8 mouse cellular contexts compared by ENCODE assay signal in the genomic region with DNA sequence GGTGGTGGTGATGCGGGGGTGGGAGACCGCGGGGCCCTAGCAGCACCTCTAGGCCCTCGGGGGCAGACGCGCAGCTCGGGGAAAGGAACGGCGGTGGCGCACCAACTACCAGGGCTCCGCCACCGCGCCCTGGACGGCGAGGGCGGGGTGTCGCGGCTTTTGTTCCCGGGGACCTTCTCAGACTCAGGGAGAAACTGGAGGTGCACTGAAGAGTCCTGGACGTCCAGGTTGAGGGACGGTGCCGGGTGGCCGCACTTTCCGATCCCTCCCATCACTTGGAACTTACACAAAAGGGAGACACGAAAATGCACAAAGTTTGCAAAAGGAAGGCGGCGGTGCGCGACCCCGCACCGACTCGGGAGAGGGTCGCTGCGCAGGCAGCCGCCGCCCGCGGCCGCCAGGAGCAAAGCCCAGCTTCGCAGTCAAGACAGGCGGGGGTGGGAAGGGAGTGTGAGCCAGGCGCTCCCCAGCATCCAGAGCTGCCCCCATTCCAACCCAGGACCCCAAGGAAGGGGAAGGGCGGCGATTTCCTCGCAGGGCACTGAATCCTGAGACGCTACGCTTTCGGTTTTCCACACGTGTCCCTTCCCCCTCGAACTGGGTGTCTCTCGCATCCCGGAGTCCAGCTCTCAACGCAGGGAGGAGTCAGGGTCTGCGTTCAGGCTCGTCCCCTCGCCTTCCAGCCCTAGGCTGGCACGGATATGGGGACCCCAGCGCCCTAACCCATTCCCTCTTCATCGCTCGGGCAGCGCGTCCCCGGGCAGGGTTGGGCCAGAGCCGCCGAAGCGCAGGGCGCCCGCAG. TPM values are rescaled to one million over a fixed set of nuclear protein-coding genes. Genes with fewer than 3 reads are reported as not detected.
A peak's percentile ranks its signal among the peaks of the same experiment; 100 is the strongest.
DNase-seq lines count a peak whose midpoint lies in the region; ATAC-seq lines count a peak whose summit lies in the region.

No protein-coding gene starts in this region.

- H3K4me2 ChIP-seq in hindbrain, embryonic 12.5 days (replicated peaks) = peak overlapping the region; percentile 59

- peaks cover 25% of the 10 kb centered on the region for H3K4me1 ChIP-seq in hindbrain, embryonic 12.5 days

- ATAC-seq in hindbrain, embryonic 12.5 days (ENCODE audit: low FRiP score) = peak; percentile 81
- no peak for ATAC-seq in inflammation-experienced regulatory T-cells, adult 6 months

- peak overlapping the region; percentile 94 for H3K4me3 ChIP-seq in hindbrain, embryonic 12.5 days

- no peaks in the 10 kb centered on the region for H3K27me3 ChIP-seq in hindbrain, embryonic 12.5 days

- no peaks in the 10 kb centered on the region for H3K9me3 ChIP-seq in hindbrain, embryonic 12.5 days (replicated peaks)

- peak; percentile 54 for DNase-seq in R1 (ENCODE audit: low read depth, low spot score)
- DNase-seq in cerebellum, adult 9-11 months = peak; percentile 78
- peak; percentile 35 to 42 for DNase-seq in frontal cortex, postnatal 25 days (ENCODE audit: low spot score in 2 of 2)
- DNase-seq in layer of hippocampus, postnatal 36 days = peak; percentile 59 to 60
- peak; percentile 73 for DNase-seq in lung, postnatal 36 days
- peak; percentile 81 for DNase-seq in retina, postnatal 1 day

- under 1% methylated on average over 68 of the region's 68 CpGs for WGBS in hindbrain, embryonic 12.5 days

- peak overlapping the region; percentile 98 for H3K9ac ChIP-seq in hindbrain, embryonic 12.5 days

- H3K27ac ChIP-seq in hindbrain, embryonic 12.5 days = peak overlapping the region; percentile 93

- H3K36me3 ChIP-seq in hindbrain, embryonic 12.5 days = 0 out of 2 replicates have a peak, but pooled peaks cover 3% of the 10 kb centered on the region

RNA-seq across cellular contexts. Expression of a gene that starts 0.8 kb away (rescaled TPM):
- polyA plus RNA-seq in hindbrain, embryonic 12.5 days (2016; fragmentation: Nextera tagmentation; extraction: Ambion mirVana) = 313 and 317 TPM in 2 replicates
- total RNA-seq in layer of hippocampus, postnatal 36 days (2021) = 1,000 to 10,000 TPM; 1,157 to 1,249 TPM
- under 1 TPM; 0.17 to 0.48 (median 0.29) TPM for polyA plus RNA-seq in inflammation-experienced regulatory T-cells, adult 6 months (2017; shearing (Covaris generic))

Comparison
In these comparisons a context has a peak if more than half of its experiments do, and no peak if none do; other contexts are left out.
1. RNA of a gene that starts 0.8 kb away (polyA plus RNA-seq): 313 to 317 TPM in hindbrain, embryonic 12.5 days; 0.17 to 0.48 TPM in inflammation-experienced regulatory T-cells, adult 6 months; every median in the first group is over 100 times any median in the second.
2. Peak in every context shown above with its lines, with median percentiles within 50 percentile points of each other: DNase-seq.